Mouse (Mus musculus) layer of hippocampus, adult 11-12 months (tissue): ENCODE results near the gene Hoxa13.

Experiments used
- DNase-seq: peaks from one replicate; pipeline ENCODE4 v3.0.0; 2022; ENCODE audit warnings: low spot score

Gene Hoxa13

DNA sequence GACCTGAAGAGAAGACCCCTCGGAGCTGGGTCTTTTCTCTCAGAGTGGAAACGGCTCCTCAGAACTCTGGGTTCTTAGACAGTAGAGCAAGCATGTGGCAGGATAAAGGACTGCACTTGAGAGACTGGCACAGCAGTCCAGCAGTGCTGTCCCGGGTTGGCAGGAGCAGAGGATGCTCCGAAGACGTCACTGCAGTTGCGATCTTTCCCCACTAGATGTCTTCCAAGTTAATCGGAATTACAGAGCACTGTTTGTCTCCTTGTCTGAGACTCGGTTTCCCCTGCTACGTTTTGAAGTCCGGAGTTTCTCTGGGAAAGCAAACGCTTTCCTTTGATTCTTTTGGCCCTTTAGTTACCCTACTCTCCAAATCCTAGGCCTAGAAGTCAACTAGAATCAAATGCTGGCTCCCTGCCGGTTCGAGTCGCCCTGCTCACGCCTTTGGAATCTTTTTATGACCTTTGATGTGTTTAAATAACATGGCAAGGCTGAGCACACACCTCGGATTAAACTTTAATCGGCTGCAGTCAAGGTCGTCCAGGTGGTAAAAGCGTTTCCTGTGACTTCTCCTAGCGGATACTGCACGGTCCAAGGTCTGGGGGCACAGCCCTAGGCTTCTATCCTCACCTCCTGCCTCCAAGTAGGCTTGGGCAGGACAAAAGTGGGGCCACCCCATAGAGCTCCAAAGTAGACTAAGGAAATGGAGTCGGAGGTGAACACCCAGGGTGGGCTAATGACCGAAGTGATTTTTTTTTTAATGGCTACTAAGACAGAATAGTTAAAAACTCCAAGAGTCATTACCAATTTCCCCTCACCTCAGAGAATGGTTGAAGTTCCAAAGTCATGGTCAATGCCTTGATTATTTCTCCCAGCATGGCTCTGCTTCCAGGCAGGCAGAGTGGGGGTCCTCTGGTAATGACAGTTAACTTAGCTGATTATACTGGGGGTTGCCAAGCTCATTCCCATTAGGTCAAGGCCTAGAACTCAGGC is 10.1 kb upstream of the Hoxa13 start:
- DNase-seq, result peak; percentile 60

DNA sequence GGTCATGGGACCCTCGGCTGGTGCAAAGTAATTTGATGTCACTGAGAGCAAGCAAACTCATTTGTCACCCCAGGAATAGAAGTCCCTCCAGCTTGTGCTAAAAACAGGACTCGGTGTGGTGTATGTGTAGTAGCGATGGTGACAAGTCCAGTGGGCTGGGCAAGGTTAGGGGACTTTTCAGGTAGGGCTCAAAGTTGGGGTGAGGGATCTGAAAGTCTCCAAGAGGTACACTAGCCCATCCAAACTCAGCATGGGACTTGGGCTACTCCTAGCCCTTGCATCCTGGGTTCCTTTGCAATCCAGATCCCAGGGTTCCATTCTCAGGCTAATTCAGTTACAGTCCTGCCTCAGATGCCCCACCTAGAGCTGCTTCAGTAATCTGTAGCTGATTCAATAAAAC is 8.1 kb upstream of the Hoxa13 start:
- DNase-seq, result no peak

DNA sequence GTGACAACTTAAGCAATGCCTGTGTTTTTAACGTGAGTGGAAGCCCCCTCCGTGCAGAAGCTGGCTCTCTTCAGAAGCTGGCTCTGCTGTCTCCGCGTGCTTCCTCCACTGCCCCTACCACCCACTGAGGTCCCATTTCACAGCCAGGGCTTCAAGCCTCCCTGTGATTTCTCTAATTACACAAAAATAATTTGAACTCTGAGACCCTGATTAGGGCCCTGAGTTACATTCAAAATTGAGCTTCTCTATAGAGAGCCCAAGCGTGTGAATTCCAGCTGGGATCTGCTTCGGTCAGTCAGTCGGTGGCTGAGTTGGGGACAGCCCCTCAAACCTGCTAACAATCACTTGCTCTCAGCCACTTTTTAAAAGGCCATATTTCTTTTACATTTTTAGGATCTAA is 7.7 kb upstream of the Hoxa13 start:
- no peak for DNase-seq

DNA sequence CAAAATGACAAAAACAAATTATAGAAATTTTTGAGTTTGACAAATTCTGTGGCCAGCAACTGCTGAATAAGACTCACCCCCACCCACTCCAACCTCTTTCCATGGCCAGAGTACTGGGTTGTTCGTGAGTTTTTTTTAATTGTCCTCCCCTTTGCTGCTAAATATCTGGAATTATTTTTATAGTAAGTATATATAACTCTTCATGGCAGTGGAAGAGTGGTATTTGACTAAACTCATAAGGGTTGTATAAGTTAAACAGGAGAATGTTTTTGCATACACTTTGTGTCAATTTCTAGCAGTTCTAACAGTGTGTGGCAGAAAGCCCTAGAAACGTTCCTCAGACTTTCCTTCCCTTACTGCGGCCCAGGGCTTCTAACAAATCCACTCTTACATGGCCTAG is 7.0 kb upstream of the Hoxa13 start:
- no peak for DNase-seq

DNA sequence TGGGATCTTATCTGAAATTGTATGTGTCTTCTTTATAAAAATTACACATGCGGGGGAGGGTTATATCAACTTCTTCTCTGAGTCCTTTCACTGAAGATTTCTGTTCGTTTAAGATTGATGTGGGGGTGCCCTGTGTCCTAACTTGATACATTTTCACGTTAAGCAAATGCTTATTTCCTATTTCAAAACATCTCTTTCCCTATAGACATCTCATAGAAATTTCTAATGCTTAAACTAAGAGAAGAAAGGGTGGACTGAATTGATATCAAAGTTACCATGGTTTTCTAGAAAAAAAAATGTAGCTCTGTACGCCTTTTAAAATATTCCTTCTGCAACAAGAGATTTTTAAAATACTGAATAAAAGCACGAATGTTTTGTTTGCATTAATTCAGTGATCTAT is 6.5 kb upstream of the Hoxa13 start:
- DNase-seq, result no peak

DNA sequence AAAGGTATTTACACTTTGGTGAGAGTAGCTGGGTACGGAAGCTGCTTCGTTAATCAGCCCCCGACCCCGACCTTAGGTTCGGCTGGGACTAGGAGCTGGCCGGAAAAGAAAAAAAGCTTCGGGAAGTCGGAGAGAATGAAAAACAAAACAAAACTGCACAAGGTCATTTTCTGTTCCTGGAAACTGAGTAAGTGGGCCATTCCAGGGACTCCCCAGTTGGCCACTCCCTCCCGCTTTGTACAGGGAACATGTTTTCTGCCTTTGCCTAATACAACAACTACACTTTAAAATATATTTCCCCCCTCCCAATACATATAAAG is 5.9 kb upstream of the Hoxa13 start:
- DNase-seq, result no peak

DNA sequence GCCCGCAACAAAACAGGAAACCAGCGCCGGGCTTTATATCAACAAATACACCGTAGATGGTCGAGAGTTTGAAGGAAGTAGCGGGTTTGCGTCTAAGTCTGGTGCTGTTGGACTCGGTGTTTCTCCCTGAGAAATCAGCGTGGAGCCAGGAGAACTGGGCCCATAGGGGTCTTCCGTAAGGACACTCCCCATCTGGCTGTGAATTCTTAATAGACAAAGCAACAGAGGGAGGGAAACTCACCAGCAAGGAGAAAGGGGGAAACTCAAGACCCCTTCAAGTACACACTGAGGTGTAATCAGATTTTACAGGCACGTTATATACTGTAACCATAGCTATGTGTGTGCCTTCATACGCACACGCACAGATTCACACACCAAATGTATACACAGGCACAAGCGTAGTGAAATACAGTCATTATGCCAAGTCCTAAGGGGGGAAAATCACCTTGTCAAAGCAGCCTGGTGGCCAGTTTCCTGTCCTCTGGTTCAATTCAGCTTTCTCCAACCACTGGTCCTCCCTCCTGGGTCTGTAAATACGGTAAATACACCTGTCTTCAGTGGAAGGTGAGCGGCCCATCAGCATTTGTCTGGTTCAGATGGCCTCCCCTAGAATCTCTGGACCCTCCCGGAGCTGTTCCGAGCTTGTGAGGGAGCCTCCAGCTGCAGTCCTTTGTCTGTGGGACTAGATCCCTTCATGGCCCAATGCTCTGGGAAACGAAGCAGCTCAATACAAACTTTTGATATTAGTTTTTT is 5.4 kb upstream of the Hoxa13 start:
- no peak for DNase-seq

DNA sequence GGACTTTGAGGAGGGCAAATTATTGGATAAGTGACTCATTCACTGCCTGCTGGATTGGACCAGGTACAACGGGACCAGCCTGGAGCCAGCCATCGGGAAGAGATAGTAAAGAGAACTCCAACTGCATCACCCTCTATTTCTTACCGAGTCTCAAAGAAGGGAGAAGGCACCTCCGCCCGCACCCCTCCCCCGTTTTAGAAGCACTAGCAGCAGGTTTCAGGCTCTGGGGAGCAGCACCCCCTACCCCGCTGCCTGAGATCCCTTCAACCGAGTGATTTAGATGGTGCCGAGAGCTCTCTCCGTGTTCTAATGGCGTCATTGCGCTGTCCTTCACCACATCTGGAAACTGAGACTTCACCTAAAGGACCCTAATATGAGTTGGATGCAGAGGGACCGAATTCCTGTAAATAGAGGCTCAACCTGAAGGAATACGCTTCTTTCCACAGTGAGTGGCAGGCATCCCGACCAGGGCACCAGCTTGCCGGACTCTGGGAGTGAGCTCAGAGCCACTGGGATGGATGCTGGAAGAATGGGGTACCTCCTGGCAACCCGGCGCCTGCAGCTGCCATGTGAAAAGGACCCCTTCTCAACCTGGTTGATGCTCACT is 4.7 kb upstream of the Hoxa13 start:
- DNase-seq, result no peak

DNA sequence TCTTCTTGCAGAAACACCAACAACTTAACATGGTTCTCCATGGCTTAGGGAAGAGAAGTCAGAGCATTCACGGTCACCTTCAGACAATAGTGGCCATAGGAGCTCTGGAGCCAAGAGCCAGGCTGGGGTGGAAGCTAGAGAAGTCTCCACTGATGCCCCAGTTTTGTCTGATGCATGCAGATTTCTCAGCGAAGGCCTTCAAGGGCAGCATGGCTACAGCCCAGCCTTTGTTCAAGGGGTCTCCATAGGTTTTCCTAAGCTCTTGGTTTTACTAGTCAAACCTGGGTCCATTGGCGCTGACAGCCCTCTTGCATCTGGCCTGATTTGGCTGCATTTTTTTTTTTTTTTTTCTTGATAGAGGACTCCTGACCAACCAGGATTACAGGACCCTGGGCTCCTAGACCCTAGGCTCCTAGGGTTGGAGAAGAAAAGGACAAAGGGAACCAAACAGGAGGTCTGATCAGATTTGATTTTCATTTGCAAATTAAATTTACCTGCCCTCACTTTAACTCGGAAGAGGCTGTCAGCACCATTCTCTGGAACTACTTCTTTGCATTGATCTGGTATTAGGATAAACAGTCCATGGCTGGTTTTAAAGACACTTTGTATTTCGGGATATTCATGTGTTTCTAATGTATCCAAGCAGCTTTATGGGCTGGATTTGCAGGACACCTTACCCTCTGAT is 3.6 kb upstream of the Hoxa13 start:
- DNase-seq, result no peak

DNA sequence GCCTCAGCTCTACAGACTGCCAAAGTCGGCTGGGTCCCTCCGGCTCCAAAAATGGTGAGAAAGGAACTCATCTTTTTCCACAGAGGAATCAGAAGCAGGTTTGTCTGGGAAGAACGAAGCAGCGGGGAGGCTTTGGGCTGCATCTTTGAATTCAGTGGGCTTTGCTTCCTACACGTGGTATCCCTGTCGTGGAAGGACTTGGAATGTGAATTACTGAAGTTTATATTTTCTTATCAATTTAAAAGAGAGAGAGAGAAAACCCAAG is 2.6 kb upstream of the Hoxa13 start:
- no peak for DNase-seq

DNA sequence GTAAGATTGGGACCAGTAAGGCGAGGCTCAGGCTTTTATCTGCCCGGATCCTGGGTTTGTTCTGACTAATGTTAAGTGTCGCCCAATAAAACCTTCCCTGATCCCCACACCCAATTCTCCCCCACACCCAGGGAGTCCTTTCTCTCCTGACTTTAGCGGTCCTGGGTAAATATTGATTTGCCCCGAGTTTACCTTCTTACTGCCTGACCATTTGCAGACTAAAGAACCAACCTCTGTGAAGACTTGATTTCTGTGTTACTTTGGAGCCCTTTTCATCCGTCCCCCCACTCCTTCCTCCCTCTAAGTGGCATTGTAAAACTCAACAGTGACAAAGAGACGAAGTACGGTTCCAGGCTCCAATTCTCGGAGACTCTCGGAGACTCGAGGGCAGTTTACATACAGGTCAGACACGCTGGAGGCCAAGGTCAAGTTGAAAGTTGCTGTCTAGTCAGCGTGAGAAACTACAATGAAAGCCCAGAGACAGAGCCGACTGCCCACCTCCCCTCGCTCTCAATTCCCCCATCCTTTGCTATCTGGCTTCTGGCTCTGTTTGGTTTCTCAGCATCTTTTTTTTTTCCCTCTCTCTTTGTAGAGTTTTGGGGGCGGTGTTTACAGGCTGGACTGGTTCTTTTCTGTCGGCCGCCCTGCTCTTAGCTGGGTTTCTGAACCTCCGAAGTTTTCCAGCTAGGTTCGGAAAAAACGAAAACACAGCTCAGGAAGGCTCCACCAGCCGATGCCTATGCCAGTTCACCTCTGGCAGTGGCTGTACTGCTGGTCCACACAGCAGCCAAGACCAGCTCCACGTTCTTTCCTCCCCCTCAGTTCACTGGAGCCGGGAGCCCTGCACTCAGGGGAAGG is 2.0 kb upstream of the Hoxa13 start:
- no peak for DNase-seq

DNA sequence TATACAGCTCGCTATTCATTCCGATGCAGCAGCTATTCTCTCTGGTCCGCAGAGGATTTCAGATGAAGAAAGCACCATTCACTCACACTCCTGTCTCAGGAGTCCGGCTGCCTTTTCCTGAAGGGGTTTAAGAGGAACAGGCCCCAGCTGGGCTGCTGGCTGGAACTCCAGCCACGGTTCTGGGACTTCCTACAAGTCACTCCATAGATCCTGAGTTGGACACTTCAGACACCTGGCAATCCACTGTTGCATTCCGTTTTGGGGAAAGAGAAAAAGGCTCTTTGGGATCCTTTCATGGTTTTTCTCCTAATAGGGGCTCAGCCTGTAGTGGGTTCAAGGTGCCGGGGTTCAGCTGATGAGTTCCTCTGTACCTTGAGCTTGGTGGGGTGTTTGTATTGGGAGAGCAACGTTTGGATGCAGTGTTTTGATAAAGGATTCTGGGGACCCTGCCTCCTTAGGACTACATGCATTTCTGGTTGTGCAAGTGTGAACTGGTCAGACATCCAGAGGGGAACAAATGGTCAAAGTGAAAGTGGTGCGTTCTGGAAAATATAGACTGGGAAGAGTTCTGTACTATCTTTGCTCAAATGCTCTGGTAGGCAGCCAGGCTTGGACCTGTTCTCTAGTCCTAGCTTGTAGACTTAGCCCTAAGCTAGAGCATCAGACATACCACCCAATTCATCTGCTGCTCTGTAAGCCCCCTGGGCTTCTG is 1.2 kb upstream of the Hoxa13 start:
- DNase-seq, result no peak

DNA sequence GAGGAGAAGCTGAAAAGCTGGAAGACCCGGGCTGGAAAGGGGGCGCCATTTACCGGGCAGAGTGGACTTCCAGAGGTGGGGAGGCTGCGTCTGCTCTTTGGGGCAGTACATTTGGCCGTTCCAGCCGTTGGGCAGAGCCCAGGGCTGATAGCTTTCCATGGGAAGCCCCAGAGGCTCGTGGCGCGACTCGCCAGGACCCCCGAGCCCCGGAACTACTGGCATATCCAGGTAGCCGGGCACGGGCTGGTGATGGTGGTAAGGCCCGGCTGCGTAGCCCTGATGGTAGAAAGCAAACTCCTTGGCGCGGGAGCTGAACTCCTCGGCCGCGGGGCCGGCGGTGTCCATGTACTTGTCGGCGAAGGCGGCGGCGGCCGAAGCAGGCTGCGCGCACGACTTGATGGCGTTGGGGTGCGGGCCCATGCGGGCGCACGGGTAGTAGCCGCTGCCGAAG is 844 bp downstream of the Hoxa13 start:
- no peak for DNase-seq

DNA sequence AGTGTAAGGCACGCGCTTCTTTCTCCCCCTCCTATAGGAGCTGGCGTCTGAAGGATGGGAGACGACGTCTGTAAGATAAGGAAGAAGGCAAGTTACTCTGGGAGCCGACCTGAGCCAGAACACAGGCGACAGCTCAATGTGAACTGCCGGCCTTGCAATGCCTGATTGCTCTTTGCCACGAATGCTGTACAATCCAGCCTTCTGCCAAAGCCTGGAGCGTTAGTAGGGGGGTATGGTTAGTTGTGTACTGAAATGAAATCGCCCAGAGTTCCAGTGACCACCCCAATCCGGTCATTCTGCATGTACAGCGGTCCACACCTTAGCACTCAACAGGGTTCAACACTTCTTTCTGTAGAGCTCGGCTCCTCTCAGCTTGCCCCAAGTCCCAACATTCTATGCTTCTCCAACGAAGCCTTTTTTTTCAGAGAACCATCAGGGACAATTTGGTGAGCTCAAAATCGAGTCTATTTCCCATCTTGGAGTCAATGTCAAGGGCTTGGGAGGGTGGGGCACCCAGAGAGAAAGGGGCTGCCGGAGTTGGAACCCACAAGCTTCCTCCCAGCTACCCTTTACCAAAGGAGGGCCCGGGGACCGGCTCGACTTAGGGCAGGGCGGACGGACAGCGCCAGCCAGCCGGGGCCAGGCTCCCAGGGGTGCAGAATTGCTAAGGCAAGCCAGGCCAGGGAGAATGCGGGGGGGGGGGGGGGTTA is 1.4 kb downstream of the Hoxa13 start:
- no peak for DNase-seq

DNA sequence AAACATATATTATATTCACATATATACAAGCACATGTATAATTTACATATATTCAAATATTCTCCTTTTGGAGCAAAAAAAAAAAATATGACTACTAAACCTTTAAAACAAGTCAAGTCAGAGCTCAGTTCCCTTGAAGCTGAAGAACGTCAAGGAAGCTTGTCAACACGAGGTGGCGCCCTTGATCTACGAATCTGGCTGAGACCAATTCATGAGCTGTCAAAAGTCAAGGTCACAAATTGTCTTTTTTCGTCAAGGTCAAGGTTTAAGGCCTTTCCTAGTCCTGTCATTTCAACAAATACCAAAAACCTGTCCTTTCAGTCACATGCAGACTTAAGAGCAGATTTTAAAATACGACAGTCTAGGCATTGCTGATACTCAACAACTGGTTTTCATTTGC is 3.7 kb downstream of the Hoxa13 start:
- peak; percentile 76 for DNase-seq

DNA sequence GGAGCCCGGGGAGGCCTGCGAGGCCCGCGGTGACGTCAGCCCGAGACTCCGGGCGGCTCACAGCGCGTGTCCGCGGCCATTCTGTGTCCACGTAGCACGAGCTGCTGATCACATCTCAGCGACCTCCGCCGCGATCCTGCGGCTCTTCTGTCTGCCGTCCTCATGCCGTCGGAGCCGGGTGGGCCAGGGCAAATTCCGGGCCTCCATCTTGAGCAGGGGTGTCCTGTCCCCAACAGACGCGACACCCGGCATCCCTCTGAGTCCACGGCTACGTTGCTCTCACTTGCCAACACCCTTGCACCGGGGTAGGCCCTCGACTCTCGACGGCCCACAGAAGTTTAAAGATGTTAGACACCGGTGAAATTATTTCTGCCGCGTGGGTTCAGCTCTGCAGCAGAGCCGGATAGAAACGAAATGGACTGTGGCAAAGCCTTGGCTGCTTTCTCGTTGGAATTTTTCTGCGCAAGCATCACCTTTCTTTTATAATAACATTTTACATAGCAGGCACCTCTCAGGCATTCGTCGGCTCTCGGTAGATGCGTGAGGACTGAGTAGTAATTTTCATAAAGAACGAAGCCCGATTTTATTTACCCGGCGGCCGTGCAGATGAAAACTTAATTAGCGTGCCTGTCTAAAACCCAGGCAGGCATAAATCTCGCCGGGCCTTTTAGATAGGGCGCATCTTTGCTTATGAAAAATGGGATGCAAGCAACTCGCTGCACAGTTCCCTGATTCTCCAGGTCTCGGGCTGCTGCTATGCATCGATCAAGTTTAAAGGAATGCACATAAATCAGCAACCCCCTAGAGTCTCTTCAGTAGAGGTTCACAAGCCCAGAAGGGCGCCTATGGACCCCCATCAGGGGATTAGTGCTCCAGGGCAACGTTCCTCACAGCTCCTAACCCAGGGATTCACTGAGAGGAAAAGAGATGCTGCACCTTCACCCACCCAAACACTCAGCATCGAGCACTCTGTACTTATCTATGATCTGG is 6.9 kb downstream of the Hoxa13 start:
- DNase-seq, result no peak

DNA sequence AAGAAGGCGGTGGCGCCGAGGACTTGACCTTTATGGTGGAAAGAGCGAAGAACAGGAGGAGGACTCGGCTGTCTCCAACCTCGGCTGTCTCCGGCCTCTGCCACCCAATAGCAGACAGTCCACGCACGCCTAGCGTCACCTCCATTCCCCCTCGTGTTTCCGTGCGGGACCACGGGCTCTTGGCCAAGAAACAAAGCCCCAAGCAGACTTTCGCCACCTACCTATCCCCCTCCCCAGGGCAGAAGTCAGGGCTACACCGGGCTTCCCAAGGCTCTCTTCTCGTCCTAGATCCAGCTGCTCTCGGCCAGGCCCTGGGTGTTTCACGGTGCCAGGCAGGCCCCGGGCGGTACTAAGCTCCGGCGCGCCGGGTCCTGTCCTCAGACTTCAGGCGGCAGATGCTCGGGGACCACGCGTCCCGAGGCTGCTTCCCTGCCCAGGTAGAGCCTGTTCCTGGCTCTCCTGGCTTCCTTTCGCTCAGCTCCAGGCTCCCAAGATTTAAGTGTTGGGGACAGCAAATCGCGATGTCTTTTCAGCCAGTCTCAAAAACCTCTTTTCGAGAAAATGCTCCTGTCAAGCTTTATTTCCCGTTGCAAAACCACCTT is 7.8 kb downstream of the Hoxa13 start:
- DNase-seq, result no peak

DNA sequence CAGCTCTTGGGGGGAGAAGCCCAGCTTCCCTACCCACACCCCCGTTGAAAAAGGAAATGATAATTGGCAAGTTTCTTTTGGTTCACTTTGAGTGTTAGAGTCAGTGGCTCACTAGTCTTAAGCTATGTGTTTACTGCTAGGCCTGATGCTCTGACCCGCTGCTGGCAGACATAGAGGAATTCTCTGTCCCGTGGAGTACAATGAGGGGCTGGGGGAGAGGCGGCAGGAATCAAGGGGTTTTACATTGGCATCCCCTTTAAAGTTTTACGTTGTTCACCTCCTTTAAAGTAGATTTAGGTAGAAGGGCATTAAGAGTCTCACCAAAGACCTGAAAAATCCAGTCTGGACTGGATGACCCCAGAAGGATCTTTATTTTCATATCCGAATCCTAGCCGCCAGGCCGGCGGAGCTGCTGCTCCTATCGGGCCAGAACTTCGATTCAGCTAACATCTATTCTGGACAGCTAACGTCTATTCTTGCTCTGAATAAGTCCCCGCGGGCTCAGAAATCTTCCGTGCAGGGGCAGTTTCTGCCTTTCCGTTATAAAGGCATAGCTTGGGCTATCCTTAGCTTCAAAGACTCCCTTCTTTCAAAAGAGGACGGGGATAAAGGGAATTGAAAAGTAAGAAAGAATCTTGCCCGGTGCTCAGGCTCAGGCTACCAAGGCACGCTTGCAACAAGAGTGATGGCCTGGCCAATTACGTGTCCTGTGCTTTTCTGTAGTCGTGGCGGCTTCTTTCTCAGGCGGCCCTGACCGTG is 8.5 kb downstream of the Hoxa13 start:
- DNase-seq, result no peak
